Mouse (Mus musculus) forebrain, embryonic 11.5 days (tissue): ENCODE results near the gene Fbxl18. TPM values are rescaled to one million over a fixed set of nuclear protein-coding genes. Genes with fewer than 3 reads are reported as not detected.
"Not testable (repeated sequence)": the region's sequence is repeated elsewhere in the genome, so short reads cannot be mapped to it uniquely, and the experiment has no call there.

ENCODE experiments used
- ATAC-seq: fragments of 200-750 bp; cut with Nextera tagmentation; replicated peaks from 2 replicates; pipeline ENCODE4 v1.8.0; 2017; ENCODE audit warnings: moderate TSS enrichment; ENCODE audit not compliant: low FRiP score
- DNase-seq: peaks from one replicate; pipeline ENCODE4 v3.0.0-alpha.2; 2017; ENCODE audit warnings: low spot score
- H3K27ac ChIP-seq: fragments of 300-500 bp; sonication (generic); 2 replicates; pipeline ENCODE4 v1.5.1; 2014; ENCODE audit warnings: low read depth, low read length
- H3K27me3 ChIP-seq: fragments of 300-500 bp; sonication (generic); 2 replicates; pipeline ENCODE4 v1.6.1; 2014; ENCODE audit warnings: mild to moderate bottlenecking, low read length, mixed read lengths; ENCODE audit not compliant: control insufficient read depth, insufficient read depth
- H3K36me3 ChIP-seq: fragments of 300-500 bp; sonication (generic); 2 replicates; pipeline ENCODE4 v1.6.1; 2014; ENCODE audit warnings: mild to moderate bottlenecking, low read length, moderate library complexity, mixed read lengths; ENCODE audit not compliant: control insufficient read depth, insufficient read depth
- H3K4me1 ChIP-seq: fragments of 300-500 bp; sonication (generic); replicated peaks from 2 replicates; pipeline ENCODE4 v1.6.1; 2014; ENCODE audit warnings: low read length, mixed read lengths; ENCODE audit not compliant: control insufficient read depth, insufficient read depth
- H3K4me2 ChIP-seq: fragments of 300-500 bp; sonication (generic); 2 replicates; pipeline ENCODE4 v1.6.1; 2014; ENCODE audit warnings: low read depth, mild to moderate bottlenecking, low read length, moderate library complexity, mixed read lengths; ENCODE audit not compliant: severe bottlenecking
- H3K4me3 ChIP-seq: fragments of 300-500 bp; sonication (generic); 2 replicates; pipeline ENCODE4 v1.5.1; 2014; ENCODE audit warnings: low read depth, low read length
- H3K9ac ChIP-seq: fragments of 300-500 bp; sonication (generic); 2 replicates; pipeline ENCODE4 v1.6.1; 2014; ENCODE audit warnings: low read length
- H3K9me3 ChIP-seq: fragments of 300-500 bp; sonication (generic); 2 replicates; pipeline ENCODE4 v1.6.1; 2016; ENCODE audit warnings: low read length, mixed read lengths; ENCODE audit not compliant: control insufficient read depth
- WGBS: fragments of 180-500 bp; shearing (Covaris S2); extraction: QIAGEN DNeasy Blood & Tissue Kit; methylation state at CpG from one replicate; pipeline ENCODE4 v1.1.7; 2014; 5-methylcytosine and 5-hydroxymethylcytosine counted together
- polyA plus RNA-seq: library from polyadenylated mRNA; unstranded; fragments of >200 nt; fragmentation: Nextera tagmentation; extraction: Ambion mirVana; gene quantifications from 2 replicates; pipeline ENCODE4 v1.2.1, GENCODE M21; 2014

The Fbxl18 gene
- polyA plus RNA-seq, 1 experiment from 2014 or later, result 15.4 TPM

- Histone ChIP-seq H3K36me3 (peaks cover 21% of the 10 kb centered on the region), H3K4me2 (no peak overlapping the region), H3K9me3 (no peaks in the 10 kb centered on the region), H3K4me3 (no peak overlapping the region), H3K9ac (no peak overlapping the region), H3K27ac (no peak overlapping the region), H3K4me1 (peaks cover 13% of the 10 kb centered on the region; the same call in 1 of the 2 replicates), H3K27me3 (no peaks in the 10 kb centered on the region)
- no peak for ATAC-seq
- no peak for DNase-seq
- WGBS, result 87% methylated on average over 9 of the region's 9 CpGs
Observed at GRCm38 (mm10) chr5:142899057-142899601, 3.9 kb upstream of the Fbxl18 start.

- no peak overlapping the region for H3K9ac ChIP-seq
- H3K9me3 ChIP-seq, result no peaks in the 10 kb centered on the region
- no peak for DNase-seq
- no peak for ATAC-seq
- H3K27me3 ChIP-seq, result no peaks in the 10 kb centered on the region
- H3K4me2 ChIP-seq, result no peak overlapping the region
- H3K36me3 ChIP-seq, result peaks cover 16% of the 10 kb centered on the region
- H3K27ac ChIP-seq, result no peak overlapping the region
- 94% methylated on average over 4 of the region's 4 CpGs for WGBS
- no peak overlapping the region for H3K4me3 ChIP-seq
- peaks cover 10% of the 10 kb centered on the region; the same call in 1 of the 2 replicates for H3K4me1 ChIP-seq
Observed at GRCm38 (mm10) chr5:142898316-142898715, 3.1 kb upstream of the Fbxl18 start.

GRCm38 (mm10) chr5:142897568-142898248 is 2.5 kb upstream of the Fbxl18 start:
- Histone ChIP-seq H3K27me3 (no peaks in the 10 kb centered on the region), H3K9me3 (no peaks in the 10 kb centered on the region), H3K4me1 (0 out of 2 replicates have a peak, but pooled peaks cover 8% of the 10 kb centered on the region), H3K4me3 (no peak overlapping the region), H3K36me3 (peaks cover 10% of the 10 kb centered on the region), H3K27ac (no peak overlapping the region), H3K9ac (no peak overlapping the region), H3K4me2 (no peak overlapping the region)
- DNase-seq, result no peak
- ATAC-seq, result no peak
- 92% methylated on average over 7 of the region's 7 CpGs for WGBS

GRCm38 (mm10) chr5:142896713-142897112 is 1.5 kb upstream of the Fbxl18 start:
- H3K27me3 ChIP-seq, result no peaks in the 10 kb centered on the region

GRCm38 (mm10) chr5:142896192-142896591 is 971 bp upstream of the Fbxl18 start:
- no peak overlapping the region for H3K4me2 ChIP-seq

More at GRCm38 (mm10) chr5:142896713-142897112, 1.5 kb upstream of the Fbxl18 start:
- DNase-seq (no peak), ATAC-seq (no peak)
- H3K9me3 ChIP-seq, result no peaks in the 10 kb centered on the region
- H3K36me3 ChIP-seq, result 0 out of 2 replicates have a peak, but pooled peaks cover 5% of the 10 kb centered on the region
- H3K4me2 ChIP-seq, result no peak overlapping the region
- H3K9ac ChIP-seq, result no peak overlapping the region
- H3K27ac ChIP-seq, result no peak overlapping the region
- 0 out of 2 replicates have a peak, but pooled peaks cover 5% of the 10 kb centered on the region for H3K4me1 ChIP-seq
- H3K4me3 ChIP-seq, result no peak overlapping the region
- 89% methylated on average over 5 of the region's 5 CpGs for WGBS

GRCm38 (mm10) chr5:142891396-142891795 is 3.8 kb downstream of the Fbxl18 start:
- 90% methylated on average over 6 of the region's 6 CpGs for WGBS
- ATAC-seq (no peak), DNase-seq (no peak)
- Histone ChIP-seq H3K27ac (no peak overlapping the region), H3K27me3 (no peaks in the 10 kb centered on the region), H3K4me1 (0 out of 2 replicates have a peak, but pooled peaks cover 5% of the 10 kb centered on the region), H3K4me3 (no peak overlapping the region), H3K9ac (no peak overlapping the region), H3K36me3 (no peaks in the 10 kb centered on the region; the same call in 1 of the 2 replicates), H3K9me3 (no peaks in the 10 kb centered on the region), H3K4me2 (no peak overlapping the region)

More at GRCm38 (mm10) chr5:142896192-142896591, 971 bp upstream of the Fbxl18 start:
- Histone ChIP-seq H3K27ac (no peak overlapping the region), H3K36me3 (0 out of 2 replicates have a peak, but pooled peaks cover 5% of the 10 kb centered on the region), H3K9me3 (no peaks in the 10 kb centered on the region), H3K4me1 (0 out of 2 replicates have a peak, but pooled peaks cover 5% of the 10 kb centered on the region), H3K4me3 (no peak overlapping the region), H3K27me3 (no peaks in the 10 kb centered on the region), H3K9ac (no peak overlapping the region)
- ATAC-seq, result no peak
- no peak for DNase-seq
- WGBS, result 87% methylated on average over 10 of the region's 10 CpGs

- H3K4me1 ChIP-seq, H3K9ac ChIP-seq, DNase-seq, H3K4me3 ChIP-seq, H3K4me2 ChIP-seq, H3K9me3 ChIP-seq, ATAC-seq, H3K27ac ChIP-seq, H3K27me3 ChIP-seq: not testable (repeated sequence)
- 89% methylated on average over 3 of the region's 3 CpGs for WGBS
- peaks cover 12% of the 10 kb centered on the region; the same call in 1 of the 2 replicates for H3K36me3 ChIP-seq
Observed at GRCm38 (mm10) chr5:142887533-142887932, 7.7 kb downstream of the Fbxl18 start.

- no peak overlapping the region for H3K27ac ChIP-seq
- no peaks in the 10 kb centered on the region for H3K27me3 ChIP-seq
- ATAC-seq, result no peak
- H3K9ac ChIP-seq, result no peak overlapping the region
- H3K4me1 ChIP-seq, result no peaks in the 10 kb centered on the region
- H3K4me3 ChIP-seq, result no peak overlapping the region
- no peaks in the 10 kb centered on the region for H3K9me3 ChIP-seq
- DNase-seq, result no peak
- 93% methylated on average over 20 of the region's 20 CpGs for WGBS
- H3K36me3 ChIP-seq, result peaks cover 12% of the 10 kb centered on the region; the same call in 1 of the 2 replicates
- H3K4me2 ChIP-seq, result no peak overlapping the region
Observed at GRCm38 (mm10) chr5:142886761-142887160, 8.5 kb downstream of the Fbxl18 start.
